Mouse (Mus musculus): ENCODE data around the gene Fbxl17. TPM values are rescaled to one million over a fixed set of nuclear protein-coding genes. Genes with fewer than 3 reads are reported as not detected.

The Fbxl17 gene
- polyA plus RNA-seq, 1 experiment from 2014 or later: 22.7 TPM

Small RNAs within 50 kb of the gene (microRNA-seq; reads per million reads assigned to microRNA genes)
- gene Gm24813: not detected

All from midbrain, embryonic 16.5 days (tissue).